Comparison of ENCODE assay signal across 8 mouse cellular contexts in the genomic region with DNA sequence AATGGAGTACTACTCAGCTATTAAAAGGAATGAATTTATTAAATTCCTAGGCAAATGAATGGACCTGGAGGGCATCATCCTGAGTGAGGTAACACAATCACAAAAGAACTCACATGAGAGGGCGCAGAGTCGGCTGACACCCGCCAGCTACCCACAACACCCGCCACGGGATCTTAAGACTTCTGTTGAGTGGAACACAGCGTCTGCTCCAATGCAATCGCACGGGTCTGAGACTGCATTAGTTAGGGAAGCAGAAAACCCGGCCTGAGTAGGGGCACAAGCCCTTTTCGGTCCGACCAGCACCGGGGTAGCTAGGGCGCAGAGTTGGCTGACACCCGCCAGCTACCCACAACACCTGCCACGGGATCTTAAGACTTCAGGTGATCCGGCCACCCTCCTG. TPM values are rescaled to one million over a fixed set of nuclear protein-coding genes. Genes with fewer than 3 reads are reported as not detected.
DNase-seq lines count a peak whose midpoint lies in the region; ATAC-seq and TF ChIP-seq lines count a peak whose summit lies in the region.
"Not testable (repeated sequence)": the region's sequence is repeated elsewhere in the genome, so short reads cannot be mapped to it uniquely, and the experiment has no call there.

No protein-coding gene starts in this region.

- not testable (repeated sequence) for TF ChIP-seq POLR2A in ES-Bruce4 (IDR thresholded peaks at IDR 0.05; ENCODE audit: insufficient read depth, low read length)

- TF ChIP-seq EP300 in ES-Bruce4 (IDR thresholded peaks at IDR 0.05; ENCODE audit: insufficient read depth, low read depth, low read length), result not testable (repeated sequence)

- peak; percentile 52 for DNase-seq in ES-CJ7 (ENCODE audit: low read depth, low spot score)
- peak; percentile 20 for DNase-seq in ES-E14 (ENCODE audit: low read depth, low spot score)
- peak; percentile 71 for DNase-seq in R1 (ENCODE audit: low read depth, low spot score)
- peak; percentile 13 for DNase-seq in WW6 (ENCODE audit: low read depth, low spot score)
- peak; percentile 74 for DNase-seq in ZHBTc4 (ENCODE audit: low read depth, low spot score)
- peak; percentile 10 for DNase-seq in limb, embryonic 11.5 days (ENCODE audit: low spot score)

- H3K4me1 ChIP-seq in E14TG2a.4 (replicated peaks; ENCODE audit: low read depth, low read length); ES-Bruce4 (ENCODE audit: control insufficient read depth, insufficient read depth, low read length); ES-E14 (ENCODE audit: control insufficient read depth in 2 of 2, insufficient read depth in 2 of 2, low read length in 2 of 2, poor library complexity in 1 of 2); limb, embryonic 11.5 days (ENCODE audit: control insufficient read depth, insufficient read depth, low read length): not testable (repeated sequence)

- not testable (repeated sequence) for H3K27me3 ChIP-seq in E14TG2a.4 (ENCODE audit: insufficient read depth, low read length); ES-Bruce4 (ENCODE audit: control insufficient read depth, insufficient read depth, low read length, poor library complexity, severe bottlenecking); limb, embryonic 11.5 days (ENCODE audit: control insufficient read depth, insufficient read depth, low read length)

- not testable (repeated sequence) for H3K27ac ChIP-seq in ES-Bruce4 (ENCODE audit: insufficient read depth, low read length); ES-E14 (ENCODE audit: insufficient read depth, low read depth, low read length, poor library complexity, severe bottlenecking); limb, embryonic 11.5 days (replicated peaks; ENCODE audit: low read depth, low read length)

- in situ Hi-C loops in ES-E14 (cut with MboI; ENCODE audit: low sequenced_read_pairs in 2 of 2, unreplicated experiment in 2 of 2), result not testable (repeated sequence)

- ATAC-seq in limb, embryonic 11.5 days (ENCODE audit: insufficient number of reproducible peaks, low FRiP score, low TSS enrichment, low read depth), result not testable (repeated sequence)

- peak overlapping the region; percentile 39 for H3K4me3 ChIP-seq in E14TG2a.4 (replicated peaks; ENCODE audit: low read length)
- peak overlapping the region; percentile 43 for H3K4me3 ChIP-seq in ES-Bruce4 (ENCODE audit: low read depth, low read length)
- H3K4me3 ChIP-seq in ES-E14 (ENCODE audit: insufficient read depth in 1 of 2, low read depth in 1 of 2, low read length in 2 of 2, poor library complexity in 1 of 2, severe bottlenecking in 1 of 2), result peak overlapping the region in 1 of 2 experiments; percentile 30; a peak in 1 of 4 replicates
- not testable (repeated sequence) for H3K4me3 ChIP-seq in limb, embryonic 11.5 days (ENCODE audit: low read depth, low read length)

- peaks cover 20% of the 10 kb centered on the region for H3K9me3 ChIP-seq in E14TG2a.4 (ENCODE audit: low read length)
- H3K9me3 ChIP-seq in ES-Bruce4 (replicated peaks; ENCODE audit: control insufficient read depth, insufficient read depth, low read length, poor library complexity, severe bottlenecking); ES-E14 (ENCODE audit: control insufficient read depth, insufficient read depth, low read depth, low read length); limb, embryonic 11.5 days (ENCODE audit: control insufficient read depth, low read length): not testable (repeated sequence)

- H3K9ac ChIP-seq in ES-Bruce4 (ENCODE audit: low read depth, poor library complexity, severe bottlenecking); ES-E14 (ENCODE audit: insufficient read depth, low read depth, low read length, poor library complexity, severe bottlenecking); limb, embryonic 11.5 days (ENCODE audit: low read length): not testable (repeated sequence)

- not testable (repeated sequence) for H3K4me2 ChIP-seq in limb, embryonic 11.5 days (ENCODE audit: low read depth, severe bottlenecking)

- not testable (repeated sequence) for H3K36me3 ChIP-seq in E14TG2a.4 (ENCODE audit: insufficient read depth, low read length); ES-Bruce4 (ENCODE audit: control insufficient read depth, insufficient read depth, low read length, poor library complexity, severe bottlenecking); ES-E14 (ENCODE audit: control insufficient read depth, insufficient read depth, low read length, poor library complexity, severe bottlenecking); limb, embryonic 11.5 days (ENCODE audit: control insufficient read depth, insufficient read depth, low read length)

- not testable (repeated sequence) for TF ChIP-seq CTCF in E14TG2a.4 (conservative IDR thresholded peaks at IDR 0.05; ENCODE audit: low read length); ES-Bruce4 (IDR thresholded peaks at IDR 0.05; ENCODE audit: low read depth, low read length)

- 97% methylated on average over 16 of the region's 16 CpGs for WGBS in limb, embryonic 11.5 days

RNA-seq across cellular contexts. Expression of gene B3galnt2, which starts 52.1 kb away (rescaled TPM):
- polyA plus RNA-seq in ES-Bruce4 (2011; ENCODE audit: insufficient read depth, insufficient read length, low read depth, missing spikeins), result 41.5 and 46.2 TPM in 2 replicates
- 46.3 and 59.4 TPM in 2 replicates for total RNA-seq in ES-E14 (2012; rRNA removed)
- 49.4 and 49.7 TPM in 2 replicates for polyA plus RNA-seq in limb, embryonic 11.5 days (2014; fragmentation: Nextera tagmentation; extraction: Ambion mirVana)

Comparison
In these comparisons a context has a peak if more than half of its experiments do, and no peak if none do; other contexts are left out.
1. DNase-seq: peak in every context shown above with its lines; median percentile 74 in ZHBTc4; 71 in R1; 52 in ES-CJ7; 20 in ES-E14; 13 in WW6; 10 in limb, embryonic 11.5 days.